Mouse (Mus musculus) ES-Bruce4 (cell line): ENCODE measurements around the gene Tcf7l2. TPM values are rescaled to one million over a fixed set of nuclear protein-coding genes. Genes with fewer than 3 reads are reported as not detected.

Source experiments
- H3K27ac ChIP-seq: 2 replicates; pipeline ENCODE4 v1.5.1; 2012; ENCODE audit warnings: low read length, inconsistent platforms; ENCODE audit not compliant: insufficient read depth
- H3K27me3 ChIP-seq: 2 replicates; pipeline ENCODE4 v1.6.1; 2012; ENCODE audit warnings: mild to moderate bottlenecking, low read length, inconsistent platforms; ENCODE audit not compliant: control insufficient read depth, poor library complexity, insufficient read depth, severe bottlenecking
- H3K36me3 ChIP-seq: 2 replicates; pipeline ENCODE4 v1.6.1; 2012; ENCODE audit warnings: inconsistent platforms, mild to moderate bottlenecking, low read length, moderate library complexity; ENCODE audit not compliant: control insufficient read depth, poor library complexity, insufficient read depth, severe bottlenecking
- H3K4me1 ChIP-seq: one replicate; pipeline ENCODE4 v1.8.1; 2011; ENCODE audit warnings: low read length; ENCODE audit not compliant: control insufficient read depth, insufficient read depth
- H3K4me3 ChIP-seq: 2 replicates; pipeline ENCODE4 v1.5.1; 2011; ENCODE audit warnings: low read depth, mild to moderate bottlenecking, low read length
- H3K9ac ChIP-seq: 2 replicates; pipeline ENCODE4 v1.6.1; 2012; ENCODE audit warnings: low read depth, mild to moderate bottlenecking, inconsistent platforms; ENCODE audit not compliant: poor library complexity, severe bottlenecking
- H3K9me3 ChIP-seq: replicated peaks from 2 replicates; pipeline ENCODE4 v1.6.1; 2012; ENCODE audit warnings: mild to moderate bottlenecking, low read length, inconsistent platforms; ENCODE audit not compliant: control insufficient read depth, poor library complexity, insufficient read depth, severe bottlenecking
- CTCF ChIP-seq: IDR thresholded peaks from one replicate; pipeline ENCODE4 v1.8.1; 2011; ENCODE audit warnings: low read depth, low read length
- EP300 ChIP-seq: IDR thresholded peaks from 2 replicates; pipeline ENCODE4 v1.6.1; 2011; ENCODE audit warnings: low read depth, low read length; ENCODE audit not compliant: insufficient read depth
- POLR2A ChIP-seq: IDR thresholded peaks from one replicate; pipeline ENCODE4 v1.8.1; 2011; ENCODE audit warnings: low read length; ENCODE audit not compliant: insufficient read depth
- polyA plus RNA-seq: library from polyadenylated mRNA; stranded (reverse); fragments of >200 nt; gene quantifications from 2 replicates; pipeline ENCODE4 v1.2.4, GENCODE M21; 2011; ENCODE audit warnings: low read depth; ENCODE audit not compliant: missing spikeins, insufficient read depth, insufficient read length

Gene Tcf7l2
- polyA plus RNA-seq, 1 experiment, result 23.8 TPM

GRCm38 (mm10) chr19:55842046-55842445 is 100.4 kb downstream of the Tcf7l2 start:
- TF ChIP-seq POLR2A, result no peak
- no peak for TF ChIP-seq EP300
- no peak for TF ChIP-seq CTCF
- H3K9me3 ChIP-seq, result no peaks in the 10 kb centered on the region
- no peaks in the 10 kb centered on the region for H3K27me3 ChIP-seq
- no peak overlapping the region for H3K4me3 ChIP-seq
- no peaks in the 10 kb centered on the region for H3K36me3 ChIP-seq
- H3K9ac ChIP-seq, result no peak overlapping the region
- no peak overlapping the region for H3K27ac ChIP-seq
- H3K4me1 ChIP-seq, result no peaks in the 10 kb centered on the region

DNA sequence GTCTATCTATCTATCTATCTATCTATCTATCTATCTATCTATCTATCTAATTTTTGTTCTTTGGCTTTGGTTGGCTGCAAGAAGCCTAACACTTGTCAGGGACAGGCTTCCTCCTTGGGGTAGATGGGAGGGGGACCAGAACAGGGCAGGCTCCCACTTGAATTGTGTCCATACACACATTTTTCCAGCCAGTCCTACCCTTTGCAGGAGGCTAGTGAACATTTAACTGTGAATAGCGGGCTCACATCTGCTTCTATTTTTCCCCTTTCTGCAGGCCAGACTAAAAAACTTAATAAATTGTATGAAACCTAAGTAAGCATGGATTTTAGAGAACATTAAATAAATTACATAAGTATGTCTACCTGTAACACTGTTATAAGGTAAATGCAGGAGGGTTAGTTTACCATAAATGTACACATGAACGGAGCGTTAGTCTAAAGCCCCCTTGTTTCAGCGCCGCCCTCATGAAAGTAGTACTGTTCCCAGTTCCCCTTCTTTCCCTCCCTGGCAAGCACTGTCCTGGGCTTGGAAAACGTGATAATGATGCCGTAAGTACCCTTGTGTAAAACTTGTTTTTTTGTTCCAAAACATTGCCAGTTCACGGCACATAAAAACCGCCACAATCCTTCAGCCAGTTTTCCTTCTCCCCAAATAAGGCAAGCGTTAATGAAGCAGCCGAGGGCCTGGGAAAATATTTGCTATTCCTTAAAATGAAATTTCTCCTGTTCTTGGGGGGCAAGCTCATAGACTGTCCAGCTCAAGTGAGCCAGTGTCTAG is 101.7 kb downstream of the Tcf7l2 start:
- H3K27me3 ChIP-seq, result no peaks in the 10 kb centered on the region
- H3K27ac ChIP-seq, result no peak overlapping the region
- no peak overlapping the region for H3K9ac ChIP-seq
- TF ChIP-seq POLR2A, result no peak
- no peak for TF ChIP-seq EP300
- TF ChIP-seq CTCF, result no peak
- no peaks in the 10 kb centered on the region for H3K9me3 ChIP-seq
- no peaks in the 10 kb centered on the region for H3K4me1 ChIP-seq
- H3K4me3 ChIP-seq, result no peak overlapping the region
- H3K36me3 ChIP-seq, result no peaks in the 10 kb centered on the region

DNA sequence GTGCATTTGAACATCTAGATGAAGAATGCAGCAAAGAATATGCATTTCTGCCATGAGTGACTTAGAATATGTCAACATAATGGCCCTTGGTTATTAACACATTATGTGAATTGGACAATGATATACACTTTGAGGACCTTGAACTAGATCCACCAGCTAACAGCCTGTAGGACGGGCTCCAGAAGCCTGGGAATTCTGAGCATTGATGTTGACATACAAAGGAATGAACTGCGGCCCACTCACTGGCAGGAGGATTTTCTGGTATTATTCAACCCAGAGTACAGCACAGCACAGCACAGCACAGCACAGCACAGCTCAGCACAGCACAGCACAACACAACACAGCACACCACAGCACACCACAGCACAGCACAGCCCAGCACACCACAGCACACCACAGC is 104.1 kb downstream of the Tcf7l2 start:
- Histone ChIP-seq H3K36me3 (no peaks in the 10 kb centered on the region), H3K27ac (no peak overlapping the region), H3K4me3 (no peak overlapping the region), H3K9ac (no peak overlapping the region), H3K9me3 (no peaks in the 10 kb centered on the region), H3K4me1 (no peaks in the 10 kb centered on the region), H3K27me3 (no peaks in the 10 kb centered on the region)
- no peak for TF ChIP-seq CTCF
- no peak for TF ChIP-seq POLR2A
- TF ChIP-seq EP300, result no peak

DNA sequence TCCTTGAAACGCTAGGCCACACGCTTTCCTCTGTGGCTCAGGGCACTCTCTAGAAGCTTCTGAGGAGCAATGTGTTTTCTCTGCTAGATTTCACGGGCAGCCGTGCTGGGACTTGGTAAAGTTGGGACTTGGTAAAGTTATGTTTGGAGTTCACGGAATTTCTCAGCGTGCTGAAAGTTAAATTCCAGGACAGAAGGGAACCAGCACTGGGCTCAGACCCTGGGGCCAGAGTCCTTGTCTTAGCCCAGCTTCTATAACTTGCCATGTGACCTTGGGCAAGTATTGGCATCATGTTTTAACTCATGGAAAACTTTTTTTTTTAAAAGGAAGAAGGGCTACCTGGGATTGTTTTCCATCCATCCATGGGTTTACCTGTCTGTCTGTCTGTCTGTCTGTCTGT is 104.6 kb downstream of the Tcf7l2 start:
- no peak overlapping the region for H3K27ac ChIP-seq
- H3K9me3 ChIP-seq, result no peaks in the 10 kb centered on the region
- no peaks in the 10 kb centered on the region for H3K4me1 ChIP-seq
- no peaks in the 10 kb centered on the region for H3K36me3 ChIP-seq
- no peak overlapping the region for H3K9ac ChIP-seq
- no peaks in the 10 kb centered on the region for H3K27me3 ChIP-seq
- TF ChIP-seq EP300 (no peak), CTCF (no peak)
- H3K4me3 ChIP-seq, result no peak overlapping the region

DNA sequence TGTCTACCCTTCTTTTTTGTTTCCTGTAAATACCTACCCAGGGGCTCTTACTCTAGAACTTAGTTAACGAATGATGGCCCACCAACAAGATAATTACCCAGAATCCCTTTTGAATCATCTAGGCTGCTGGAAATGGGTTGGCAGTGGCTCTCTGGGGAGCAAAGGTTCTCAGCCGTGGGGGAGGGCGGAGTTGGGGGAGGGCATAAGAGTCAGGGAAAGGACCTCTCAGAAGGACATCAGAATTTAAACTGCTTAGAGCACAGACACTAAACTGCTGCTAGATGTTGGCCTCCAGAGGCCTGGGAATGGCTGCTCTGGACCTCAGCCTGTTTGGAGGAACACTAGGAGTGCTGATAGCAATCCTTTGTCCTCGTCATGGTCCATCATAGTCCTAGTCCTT is 105.4 kb downstream of the Tcf7l2 start:
- TF ChIP-seq CTCF (no peak), EP300 (no peak), POLR2A (no peak)
- H3K9ac ChIP-seq, result no peak overlapping the region
- H3K4me1 ChIP-seq, result no peaks in the 10 kb centered on the region
- no peaks in the 10 kb centered on the region for H3K9me3 ChIP-seq
- no peaks in the 10 kb centered on the region for H3K36me3 ChIP-seq
- H3K27me3 ChIP-seq, result no peaks in the 10 kb centered on the region
- no peak overlapping the region for H3K4me3 ChIP-seq
- no peak overlapping the region for H3K27ac ChIP-seq

DNA sequence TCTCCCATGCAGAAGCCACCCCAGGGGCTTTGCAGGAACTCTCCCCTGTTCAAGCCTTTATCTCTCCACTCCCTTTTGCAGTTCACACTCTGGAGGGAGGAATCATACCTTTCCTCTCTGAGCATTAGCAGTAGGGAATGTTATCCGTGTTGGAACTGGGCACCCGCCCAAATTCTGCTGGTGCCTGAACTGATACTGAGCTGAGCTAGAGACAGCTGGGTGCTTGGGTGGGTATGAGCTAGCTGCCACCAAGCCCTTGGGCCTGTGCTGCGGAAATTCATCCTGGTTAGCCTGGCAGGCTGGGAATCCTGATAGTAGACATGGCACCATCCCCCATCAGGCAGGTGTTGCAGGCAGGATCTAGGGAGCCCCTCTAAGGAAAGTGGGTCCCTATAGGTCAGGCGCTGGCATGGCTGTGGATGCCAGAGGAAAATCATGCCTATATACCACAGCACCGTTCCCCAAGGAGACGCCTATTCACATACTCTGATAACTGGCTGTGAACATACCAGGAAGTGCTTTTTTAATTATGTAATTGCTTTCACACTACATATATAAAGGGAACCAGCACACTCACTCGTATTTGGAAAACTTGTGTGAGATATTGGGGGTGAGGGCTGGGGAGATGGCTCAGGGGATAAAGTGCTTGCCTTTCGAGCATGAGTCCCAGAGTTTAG is 108.9 kb downstream of the Tcf7l2 start:
- Histone ChIP-seq H3K4me1 (no peaks in the 10 kb centered on the region), H3K9me3 (no peaks in the 10 kb centered on the region), H3K9ac (no peak overlapping the region), H3K4me3 (no peak overlapping the region), H3K27ac (no peak overlapping the region), H3K36me3 (no peaks in the 10 kb centered on the region), H3K27me3 (no peaks in the 10 kb centered on the region)
- no peak for TF ChIP-seq EP300
- TF ChIP-seq POLR2A, result no peak
- TF ChIP-seq CTCF, result no peak
